Mouse (Mus musculus): ENCODE measurements around the gene Inhba. TPM values are rescaled to one million over a fixed set of nuclear protein-coding genes. Genes with fewer than 3 reads are reported as not detected.

Inhba gene
- polyA plus RNA-seq, 1 experiment = 0.48 TPM

GRCm38 (mm10) chr13:16022536-16022935 lies 10.9 kb downstream of the Inhba start:
- 87% methylated on average over 8 of the region's 8 CpGs for WGBS
- no peak overlapping the region for H3K27ac ChIP-seq (ENCODE audit: insufficient read depth, low read depth, low read length)
- H3K27me3 ChIP-seq (ENCODE audit: control insufficient read depth, insufficient read depth, low read length) = 0 out of 2 replicates have a peak, but pooled peaks cover under 1% of the 10 kb centered on the region
- H3K4me3 ChIP-seq (ENCODE audit: low read depth, low read length) = no peak overlapping the region
- H3K4me1 ChIP-seq (ENCODE audit: control insufficient read depth, insufficient read depth, insufficient read length, low read length) = no peaks in the 10 kb centered on the region
- TF ChIP-seq CTCF (IDR thresholded peaks at IDR 0.05; ENCODE audit: extremely low read depth, insufficient read length, insufficient replicate concordance, low read depth, low read length) (no peak), POLR2A (IDR thresholded peaks at IDR 0.05; ENCODE audit: low read depth, low read length) (no peak)
- H3K36me3 ChIP-seq (ENCODE audit: control insufficient read depth, insufficient read depth, low read length) = no peaks in the 10 kb centered on the region

GRCm38 (mm10) chr13:16023070-16024039 lies 11.7 kb downstream of the Inhba start:
- TF ChIP-seq CTCF (IDR thresholded peaks at IDR 0.05; ENCODE audit: extremely low read depth, insufficient read length, insufficient replicate concordance, low read depth, low read length) = no peak
- TF ChIP-seq POLR2A (IDR thresholded peaks at IDR 0.05; ENCODE audit: low read depth, low read length) = no peak
- H3K27me3 ChIP-seq (ENCODE audit: control insufficient read depth, insufficient read depth, low read length) = no peaks in the 10 kb centered on the region
- WGBS = 47% methylated on average over 13 of the region's 13 CpGs

GRCm38 (mm10) chr13:16030557-16031057 lies 19.0 kb downstream of the Inhba start:
- Histone ChIP-seq H3K27ac (ENCODE audit: insufficient read depth, low read depth, low read length) (no peak overlapping the region), H3K4me3 (ENCODE audit: low read depth, low read length) (no peak overlapping the region), H3K27me3 (ENCODE audit: control insufficient read depth, insufficient read depth, low read length) (no peaks in the 10 kb centered on the region), H3K36me3 (ENCODE audit: control insufficient read depth, insufficient read depth, low read length) (no peaks in the 10 kb centered on the region), H3K4me1 (ENCODE audit: control insufficient read depth, insufficient read depth, insufficient read length, low read length) (no peaks in the 10 kb centered on the region)
- WGBS = 62% methylated on average over 5 of the region's 5 CpGs
- no peak for TF ChIP-seq POLR2A (IDR thresholded peaks at IDR 0.05; ENCODE audit: low read depth, low read length)
- no peak for TF ChIP-seq CTCF (IDR thresholded peaks at IDR 0.05; ENCODE audit: extremely low read depth, insufficient read length, insufficient replicate concordance, low read depth, low read length)

More at GRCm38 (mm10) chr13:16023070-16024039, 11.7 kb downstream of the Inhba start:
- H3K27ac ChIP-seq (ENCODE audit: insufficient read depth, low read depth, low read length) = no peak overlapping the region
- H3K4me1 ChIP-seq (ENCODE audit: control insufficient read depth, insufficient read depth, insufficient read length, low read length) = no peaks in the 10 kb centered on the region
- no peaks in the 10 kb centered on the region for H3K36me3 ChIP-seq (ENCODE audit: control insufficient read depth, insufficient read depth, low read length)
- H3K4me3 ChIP-seq (ENCODE audit: low read depth, low read length) = no peak overlapping the region

- TF ChIP-seq POLR2A (IDR thresholded peaks at IDR 0.05; ENCODE audit: low read depth, low read length) (no peak), CTCF (IDR thresholded peaks at IDR 0.05; ENCODE audit: extremely low read depth, insufficient read length, insufficient replicate concordance, low read depth, low read length) (no peak)
- H3K4me3 ChIP-seq (ENCODE audit: low read depth, low read length) = no peak overlapping the region
- H3K27ac ChIP-seq (ENCODE audit: insufficient read depth, low read depth, low read length) = no peak overlapping the region
- no peaks in the 10 kb centered on the region for H3K4me1 ChIP-seq (ENCODE audit: control insufficient read depth, insufficient read depth, insufficient read length, low read length)
- no peaks in the 10 kb centered on the region for H3K27me3 ChIP-seq (ENCODE audit: control insufficient read depth, insufficient read depth, low read length)
- no peaks in the 10 kb centered on the region for H3K36me3 ChIP-seq (ENCODE audit: control insufficient read depth, insufficient read depth, low read length)
Measured at GRCm38 (mm10) chr13:16032425-16032824, 20.8 kb downstream of the Inhba start.

GRCm38 (mm10) chr13:16032935-16033592 lies 21.4 kb downstream of the Inhba start:
- no peaks in the 10 kb centered on the region for H3K27me3 ChIP-seq (ENCODE audit: control insufficient read depth, insufficient read depth, low read length)
- no peak for TF ChIP-seq POLR2A (IDR thresholded peaks at IDR 0.05; ENCODE audit: low read depth, low read length)
- no peak for TF ChIP-seq CTCF (IDR thresholded peaks at IDR 0.05; ENCODE audit: extremely low read depth, insufficient read length, insufficient replicate concordance, low read depth, low read length)
- 73% methylated on average over 6 of the region's 6 CpGs for WGBS
- no peak overlapping the region for H3K4me3 ChIP-seq (ENCODE audit: low read depth, low read length)
- H3K27ac ChIP-seq (ENCODE audit: insufficient read depth, low read depth, low read length) = no peak overlapping the region
- no peaks in the 10 kb centered on the region for H3K4me1 ChIP-seq (ENCODE audit: control insufficient read depth, insufficient read depth, insufficient read length, low read length)
- H3K36me3 ChIP-seq (ENCODE audit: control insufficient read depth, insufficient read depth, low read length) = no peaks in the 10 kb centered on the region

- no peak overlapping the region for H3K4me3 ChIP-seq (ENCODE audit: low read depth, low read length)
- WGBS = 83% methylated on average over 2 of the region's 2 CpGs
- no peak overlapping the region for H3K27ac ChIP-seq (ENCODE audit: insufficient read depth, low read depth, low read length)
- no peaks in the 10 kb centered on the region for H3K4me1 ChIP-seq (ENCODE audit: control insufficient read depth, insufficient read depth, insufficient read length, low read length)
- no peaks in the 10 kb centered on the region for H3K27me3 ChIP-seq (ENCODE audit: control insufficient read depth, insufficient read depth, low read length)
- no peak for TF ChIP-seq POLR2A (IDR thresholded peaks at IDR 0.05; ENCODE audit: low read depth, low read length)
- TF ChIP-seq CTCF (IDR thresholded peaks at IDR 0.05; ENCODE audit: extremely low read depth, insufficient read length, insufficient replicate concordance, low read depth, low read length) = no peak
- H3K36me3 ChIP-seq (ENCODE audit: control insufficient read depth, insufficient read depth, low read length) = no peaks in the 10 kb centered on the region
Measured at GRCm38 (mm10) chr13:16069079-16069478, 57.4 kb downstream of the Inhba start.

- WGBS = 80% methylated on average over 5 of the region's 5 CpGs
Measured at GRCm38 (mm10) chr13:16077276-16077675, 65.6 kb downstream of the Inhba start.

More at GRCm38 (mm10) chr13:16077276-16077675, 65.6 kb downstream of the Inhba start:
- H3K4me1 ChIP-seq (ENCODE audit: control insufficient read depth, insufficient read depth, insufficient read length, low read length) = no peaks in the 10 kb centered on the region
- TF ChIP-seq POLR2A (IDR thresholded peaks at IDR 0.05; ENCODE audit: low read depth, low read length) = no peak
- no peak for TF ChIP-seq CTCF (IDR thresholded peaks at IDR 0.05; ENCODE audit: extremely low read depth, insufficient read length, insufficient replicate concordance, low read depth, low read length)
- no peaks in the 10 kb centered on the region for H3K27me3 ChIP-seq (ENCODE audit: control insufficient read depth, insufficient read depth, low read length)
- no peak overlapping the region for H3K4me3 ChIP-seq (ENCODE audit: low read depth, low read length)
- H3K27ac ChIP-seq (ENCODE audit: insufficient read depth, low read depth, low read length) = no peak overlapping the region
- H3K36me3 ChIP-seq (ENCODE audit: control insufficient read depth, insufficient read depth, low read length) = no peaks in the 10 kb centered on the region
